Mouse (Mus musculus): ENCODE measurements around the gene Taf8.

The Taf8 gene

GRCm38 (mm10) chr17:47450880-47451565 lies 51.1 kb downstream of the Taf8 start:
- DNase-seq, result peak; percentile 85

- peak; percentile 81 for DNase-seq
These were observed 51.9 kb downstream of the Taf8 start for GRCm38 (mm10) chr17:47450239-47450638.

- DNase-seq, result peak; percentile 86
These were observed 52.7 kb downstream of the Taf8 start for GRCm38 (mm10) chr17:47449432-47449831.

- DNase-seq, result peak; percentile 82
These were observed 53.3 kb downstream of the Taf8 start for GRCm38 (mm10) chr17:47448523-47449372.

GRCm38 (mm10) chr17:47446561-47446960 lies 55.5 kb downstream of the Taf8 start:
- DNase-seq, result no peak

GRCm38 (mm10) chr17:47446025-47446424 lies 56.1 kb downstream of the Taf8 start:
- no peak for DNase-seq

- DNase-seq, result no peak
These were observed 56.6 kb downstream of the Taf8 start for GRCm38 (mm10) chr17:47445518-47445917.

GRCm38 (mm10) chr17:47444113-47444512 lies 58.0 kb downstream of the Taf8 start:
- DNase-seq, result peak; percentile 69

GRCm38 (mm10) chr17:47442271-47442670 lies 59.8 kb downstream of the Taf8 start:
- no peak for DNase-seq

GRCm38 (mm10) chr17:47441296-47442051 lies 60.6 kb downstream of the Taf8 start:
- DNase-seq, result peak; percentile 70

GRCm38 (mm10) chr17:47440359-47440890 lies 61.7 kb downstream of the Taf8 start:
- DNase-seq, result no peak

- no peak for DNase-seq
These were observed 62.6 kb downstream of the Taf8 start for GRCm38 (mm10) chr17:47439396-47440028.

GRCm38 (mm10) chr17:47438611-47439010 lies 63.5 kb downstream of the Taf8 start:
- DNase-seq, result no peak

GRCm38 (mm10) chr17:47436907-47437547 lies 65.1 kb downstream of the Taf8 start, which contains the start of gene 1700001C19Rik:
1700001C19Rik (minus strand) TSS chr17:47437376.
- no peak for DNase-seq

GRCm38 (mm10) chr17:47436156-47436906 lies 65.8 kb downstream of the Taf8 start, which contains the start of gene AI661453:
AI661453 (plus strand) TSS chr17:47436615.
- no peak for DNase-seq
